Mouse (Mus musculus): ENCODE measurements around the gene Aff1.

DNA sequence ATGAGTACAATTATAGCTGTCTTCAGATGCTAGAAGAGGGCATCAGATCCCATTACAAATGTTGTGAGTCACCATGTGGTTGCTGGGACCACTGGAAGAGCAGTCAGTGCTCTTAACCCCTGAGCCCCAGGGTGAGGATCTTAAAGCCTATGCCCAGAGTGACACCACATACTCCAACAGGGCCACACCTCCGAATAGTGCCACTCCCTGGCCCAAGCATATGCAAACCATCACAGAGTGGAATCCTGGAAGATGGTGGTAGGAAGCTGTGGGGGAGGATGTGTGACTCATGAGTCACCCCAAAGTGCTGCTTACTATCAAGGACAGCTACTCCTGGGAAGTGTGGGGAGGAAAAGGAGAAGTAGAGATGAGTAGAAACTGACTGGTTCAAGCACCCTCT lies 13.7 kb downstream of the Aff1 start:
- TF ChIP-seq CTCF (IDR thresholded peaks at IDR 0.05; ENCODE audit: low read depth, low read length) = no peak
- TF ChIP-seq POLR2A (IDR thresholded peaks at IDR 0.05; ENCODE audit: extremely low read depth, insufficient read depth, low read length) = no peak

Data from liver, adult 2 months (tissue).